Mouse (Mus musculus): ENCODE measurements around the gene Rnf19b.

Gene Rnf19b

GRCm38 (mm10) chr4:129081041-129081440 lies 23.0 kb downstream of the Rnf19b start:
- peak; percentile 88 to 95 for DNase-seq

GRCm38 (mm10) chr4:129081512-129081911 lies 23.4 kb downstream of the Rnf19b start:
- peak in 1 of 2 experiments; percentile 67 for DNase-seq

- no peak for DNase-seq
Measured at GRCm38 (mm10) chr4:129081939-129082338, 23.9 kb downstream of the Rnf19b start.

GRCm38 (mm10) chr4:129082379-129083115 lies 24.5 kb downstream of the Rnf19b start:
- peak; percentile 82 to 87 for DNase-seq

GRCm38 (mm10) chr4:129084896-129085295 lies 26.8 kb downstream of the Rnf19b start:
- DNase-seq = no peak

- peak; percentile 77 to 88 for DNase-seq
Measured at GRCm38 (mm10) chr4:129086078-129086477, 28.0 kb downstream of the Rnf19b start.

- no peak for DNase-seq
Measured at GRCm38 (mm10) chr4:129087850-129088249, 29.8 kb downstream of the Rnf19b start.

GRCm38 (mm10) chr4:129095276-129095675 lies 37.2 kb downstream of the Rnf19b start:
- peak in 1 of 2 experiments; percentile 32 for DNase-seq

- DNase-seq = no peak
Measured at GRCm38 (mm10) chr4:129097006-129097405, 38.9 kb downstream of the Rnf19b start.

GRCm38 (mm10) chr4:129102133-129102829 lies 44.2 kb downstream of the Rnf19b start:
- no peak for DNase-seq

- no peak for DNase-seq
Measured at GRCm38 (mm10) chr4:129105356-129105755, 47.3 kb downstream of the Rnf19b start, which contains the start of gene Tmem54. Gene Tmem54, plus strand, starts transcription at chr4:129105548.

GRCm38 (mm10) chr4:129106073-129106472 lies 48.0 kb downstream of the Rnf19b start:
- DNase-seq = no peak

- DNase-seq = no peak
Measured at GRCm38 (mm10) chr4:129107348-129107899, 49.4 kb downstream of the Rnf19b start.

GRCm38 (mm10) chr4:129108624-129109023 lies 50.6 kb downstream of the Rnf19b start:
- no peak for DNase-seq

- DNase-seq = no peak
Measured at GRCm38 (mm10) chr4:129110804-129111203, 52.7 kb downstream of the Rnf19b start.

- DNase-seq = no peak
Measured at GRCm38 (mm10) chr4:129111350-129111749, 53.3 kb downstream of the Rnf19b start.

GRCm38 (mm10) chr4:129112231-129112630 lies 54.2 kb downstream of the Rnf19b start:
- DNase-seq = peak in 1 of 2 experiments; percentile 27

- DNase-seq = peak; percentile 76 to 86
Measured at GRCm38 (mm10) chr4:129113083-129113988, 55.3 kb downstream of the Rnf19b start.

GRCm38 (mm10) chr4:129116703-129117102 lies 58.6 kb downstream of the Rnf19b start:
- no peak for DNase-seq

- no peak for DNase-seq
Measured at GRCm38 (mm10) chr4:129117720-129118510, 59.8 kb downstream of the Rnf19b start.

- no peak for DNase-seq
Measured at GRCm38 (mm10) chr4:129119708-129120107, 61.6 kb downstream of the Rnf19b start.

All from cerebellum, adult 18-20 months (tissue).